Mouse (Mus musculus) neural tube, embryonic 12.5 days (tissue): ENCODE results near the gene Pepd. TPM values are rescaled to one million over a fixed set of nuclear protein-coding genes. Genes with fewer than 3 reads are reported as not detected.

Source experiments
- ATAC-seq: fragments of 200-750 bp; cut with Nextera tagmentation; 2 replicates; pipeline ENCODE4 v1.8.0; 2017; ENCODE audit warnings: low read depth, mild to moderate bottlenecking, moderate TSS enrichment, moderate library complexity; ENCODE audit not compliant: low FRiP score
- H3K27ac ChIP-seq: fragments of 300-500 bp; sonication (generic); 2 replicates; pipeline ENCODE4 v1.5.1; 2016
- H3K27me3 ChIP-seq: fragments of 300-500 bp; sonication (generic); replicated peaks from 2 replicates; pipeline ENCODE4 v1.6.1; 2016; ENCODE audit warnings: mild to moderate bottlenecking
- H3K36me3 ChIP-seq: fragments of 300-500 bp; sonication (generic); 2 replicates; pipeline ENCODE4 v1.6.1; 2016; ENCODE audit warnings: mild to moderate bottlenecking
- H3K4me1 ChIP-seq: fragments of 300-500 bp; sonication (generic); 2 replicates; pipeline ENCODE4 v1.6.1; 2016
- H3K4me2 ChIP-seq: fragments of 300-500 bp; sonication (generic); replicated peaks from 2 replicates; pipeline ENCODE4 v1.6.1; 2016; ENCODE audit warnings: mild to moderate bottlenecking
- H3K4me3 ChIP-seq: fragments of 300-500 bp; sonication (generic); 2 replicates; pipeline ENCODE4 v1.5.1; 2016
- H3K9ac ChIP-seq: fragments of 300-500 bp; sonication (generic); 2 replicates; pipeline ENCODE4 v1.6.1; 2016; ENCODE audit warnings: mild to moderate bottlenecking
- H3K9me3 ChIP-seq: fragments of 300-500 bp; sonication (generic); 2 replicates; pipeline ENCODE4 v1.6.1; 2016; ENCODE audit warnings: mild to moderate bottlenecking
- WGBS: fragments of 180-500 bp; shearing (Covaris S2); methylation state at CpG from one replicate; pipeline ENCODE4 v1.1.7; 2016; 5-methylcytosine and 5-hydroxymethylcytosine counted together
- polyA plus RNA-seq: library from polyadenylated mRNA; unstranded; fragments of >200 nt; fragmentation: Nextera tagmentation; extraction: Ambion mirVana; gene quantifications from 2 replicates; pipeline ENCODE4 v1.2.1, GENCODE M21; 2016

Gene Pepd
- polyA plus RNA-seq, 1 experiment from 2014 or later: 67.1 TPM

DNA sequence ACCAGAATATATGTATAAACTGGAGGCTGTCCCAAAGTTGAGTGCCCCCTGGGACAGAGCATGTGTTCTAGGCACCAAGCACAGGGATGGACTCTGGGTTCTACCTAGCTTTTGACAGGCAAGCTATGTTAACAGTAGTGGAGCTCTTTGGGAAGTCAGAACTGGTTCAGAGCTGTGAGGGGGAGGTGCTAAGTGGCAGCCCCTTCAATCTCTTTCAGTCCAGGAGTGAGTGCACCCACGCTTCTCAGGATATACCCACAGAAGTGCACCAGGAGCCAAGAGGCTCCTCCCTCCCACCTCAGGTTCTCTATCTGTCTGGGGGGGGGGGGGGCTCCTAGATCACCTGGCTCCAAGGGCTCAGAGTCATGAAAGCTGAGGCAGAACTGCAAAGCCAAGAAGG, 112.2 kb downstream of the Pepd start:
- H3K27ac ChIP-seq: no peak overlapping the region
- H3K9ac ChIP-seq: no peak overlapping the region
- no peaks in the 10 kb centered on the region for H3K36me3 ChIP-seq
- no peak for ATAC-seq
- H3K27me3 ChIP-seq: no peaks in the 10 kb centered on the region
- H3K9me3 ChIP-seq: no peaks in the 10 kb centered on the region
- WGBS: 89% methylated on average over 1 of the region's 1 CpGs
- no peak overlapping the region for H3K4me2 ChIP-seq
- H3K4me1 ChIP-seq: no peaks in the 10 kb centered on the region
- no peak overlapping the region for H3K4me3 ChIP-seq

DNA sequence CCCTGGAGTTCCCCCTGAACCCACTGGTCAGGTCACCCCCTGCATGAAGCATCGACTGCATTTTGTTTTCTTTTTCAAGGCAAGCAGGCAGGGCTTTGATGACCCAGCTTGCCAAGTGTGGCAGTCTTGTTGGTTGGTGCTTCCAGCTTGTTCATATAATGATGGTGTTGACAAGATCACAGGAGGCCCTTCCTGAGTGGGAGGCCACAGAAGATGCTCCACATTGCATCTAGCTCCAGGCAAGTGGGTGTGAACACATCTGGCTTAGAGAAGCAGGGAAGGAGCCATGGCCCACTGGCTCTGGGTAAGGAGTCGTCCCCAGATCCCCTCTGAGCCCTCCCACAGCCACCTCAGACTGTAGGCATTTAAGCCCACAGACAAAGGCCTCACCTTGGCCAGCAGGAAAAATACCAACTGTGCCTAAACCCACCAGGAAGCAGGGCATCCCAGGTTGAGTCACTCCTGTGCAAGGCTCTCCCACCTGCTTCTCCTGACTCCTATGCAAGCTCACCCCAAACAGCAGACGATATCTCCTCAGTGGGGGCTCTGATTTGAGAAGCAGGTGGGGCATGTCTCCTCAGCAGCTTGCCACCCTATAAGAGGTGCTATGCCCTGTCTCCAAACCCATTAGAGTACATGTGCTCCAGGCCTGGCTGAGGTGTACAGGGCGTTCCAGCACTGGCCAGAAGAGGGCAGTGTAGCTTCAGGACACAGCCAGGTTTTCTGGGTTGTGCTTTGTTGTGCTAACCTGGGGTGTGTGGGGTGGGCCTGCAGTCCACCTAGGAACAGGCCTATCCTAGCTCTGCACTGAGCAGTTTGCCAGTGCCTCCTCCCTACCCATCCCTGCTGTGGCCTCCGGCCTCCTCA, 113.5 kb downstream of the Pepd start:
- no peak overlapping the region for H3K4me3 ChIP-seq
- H3K27me3 ChIP-seq: no peaks in the 10 kb centered on the region
- no peak overlapping the region for H3K4me2 ChIP-seq
- no peak overlapping the region for H3K9ac ChIP-seq
- no peaks in the 10 kb centered on the region for H3K36me3 ChIP-seq
- H3K4me1 ChIP-seq: no peaks in the 10 kb centered on the region
- peak; percentile 51; the same call in 1 of the 2 replicates for ATAC-seq
- WGBS: 41% methylated on average over 5 of the region's 5 CpGs
- H3K27ac ChIP-seq: no peak overlapping the region
- no peaks in the 10 kb centered on the region for H3K9me3 ChIP-seq

- no peak overlapping the region for H3K9ac ChIP-seq
- H3K4me1 ChIP-seq: no peaks in the 10 kb centered on the region
- no peak overlapping the region for H3K4me2 ChIP-seq
- H3K4me3 ChIP-seq: no peak overlapping the region
- 78% methylated on average over 4 of the region's 4 CpGs for WGBS
- no peaks in the 10 kb centered on the region for H3K27me3 ChIP-seq
- no peak overlapping the region for H3K27ac ChIP-seq
- no peak for ATAC-seq
- no peaks in the 10 kb centered on the region for H3K36me3 ChIP-seq
- H3K9me3 ChIP-seq: no peaks in the 10 kb centered on the region
Measured at GRCm38 (mm10) chr7:35026276-35026630, 114.1 kb downstream of the Pepd start.

DNA sequence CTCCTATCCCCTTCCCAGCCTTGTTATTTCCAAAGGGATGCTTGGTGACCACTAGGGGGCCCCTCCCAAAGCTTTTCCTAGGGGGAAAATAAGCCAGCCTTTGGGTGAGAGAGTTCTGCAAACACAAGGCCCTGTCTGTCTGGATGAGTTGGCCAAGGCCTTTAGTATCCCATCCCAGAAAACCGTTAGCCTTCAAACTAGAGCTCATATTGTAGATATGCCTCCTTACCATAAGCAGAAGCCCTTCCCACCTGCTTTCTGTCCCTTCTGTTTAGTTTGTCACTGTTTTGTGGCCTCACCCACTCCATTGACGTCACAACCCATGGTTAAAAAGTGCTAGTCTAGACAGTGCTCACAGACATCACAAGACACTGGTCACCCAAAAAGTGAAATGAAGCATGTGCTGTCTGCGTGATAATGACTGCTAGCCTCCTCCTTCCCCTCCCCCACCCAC, 114.7 kb downstream of the Pepd start:
- no peaks in the 10 kb centered on the region for H3K4me1 ChIP-seq
- H3K9ac ChIP-seq: no peak overlapping the region
- no peaks in the 10 kb centered on the region for H3K9me3 ChIP-seq
- WGBS: 77% methylated on average over 3 of the region's 3 CpGs
- no peaks in the 10 kb centered on the region for H3K27me3 ChIP-seq
- no peak for ATAC-seq
- no peaks in the 10 kb centered on the region for H3K36me3 ChIP-seq
- H3K4me3 ChIP-seq: no peak overlapping the region
- H3K4me2 ChIP-seq: no peak overlapping the region
- no peak overlapping the region for H3K27ac ChIP-seq

DNA sequence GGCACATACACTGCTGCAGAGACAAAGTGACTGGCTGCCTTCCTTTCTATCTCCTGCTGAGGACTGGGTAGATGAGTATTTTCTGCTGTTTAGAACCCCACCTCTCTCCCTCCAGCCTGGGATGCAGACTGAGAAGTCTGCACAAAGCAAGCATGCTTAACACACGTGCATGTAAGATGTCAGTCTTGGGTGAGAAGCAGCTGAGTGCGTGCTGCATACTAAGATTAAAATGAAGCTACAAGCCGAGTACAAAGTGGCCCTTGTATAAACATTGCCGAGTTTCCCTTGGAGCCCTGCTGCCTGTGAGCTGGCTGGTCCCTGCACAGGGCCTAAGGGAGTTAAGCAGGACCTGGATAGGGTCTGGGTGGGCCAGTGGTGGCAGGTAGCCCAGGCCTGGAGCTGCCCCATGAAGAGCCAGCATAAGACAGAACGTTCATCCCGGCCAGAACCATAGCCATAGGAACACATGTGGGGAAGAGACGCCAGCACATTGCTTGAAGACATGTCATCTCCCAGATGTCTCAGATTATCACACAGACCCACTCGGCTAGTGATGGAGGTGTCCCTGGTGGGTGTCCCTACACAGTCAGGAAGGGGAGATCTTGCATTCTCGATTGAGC, 115.7 kb downstream of the Pepd start:
- Histone ChIP-seq H3K27ac (no peak overlapping the region), H3K4me1 (no peaks in the 10 kb centered on the region), H3K4me2 (no peak overlapping the region), H3K4me3 (no peak overlapping the region), H3K36me3 (no peaks in the 10 kb centered on the region; the same call in 1 of the 2 replicates), H3K27me3 (no peaks in the 10 kb centered on the region), H3K9ac (0 out of 2 replicates have a peak overlapping the region, but pooled peaks have one; percentile 26), H3K9me3 (no peaks in the 10 kb centered on the region)
- ATAC-seq: no peak
- WGBS: 86% methylated on average over 9 of the region's 9 CpGs

DNA sequence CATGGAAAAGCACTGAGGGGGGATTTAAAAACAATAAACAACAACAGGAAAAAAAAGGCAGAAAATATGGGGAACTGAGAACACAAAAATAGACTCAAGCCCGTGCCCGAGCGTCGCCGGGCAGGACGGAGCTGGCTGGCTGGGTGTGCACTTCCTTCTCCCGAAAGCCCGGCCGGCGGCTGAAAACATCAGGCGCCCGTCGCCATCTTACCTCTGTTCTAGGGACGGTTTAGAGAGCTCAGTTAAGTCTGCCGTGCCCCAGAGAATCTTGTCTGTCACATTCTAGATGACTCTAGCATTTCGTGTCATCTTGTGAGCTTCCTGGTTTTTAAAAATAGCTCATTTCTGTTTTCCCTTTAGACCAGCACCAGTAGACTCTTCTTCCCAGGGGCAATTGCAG, 116.4 kb downstream of the Pepd start:
- no peak for ATAC-seq
- H3K27me3 ChIP-seq: no peaks in the 10 kb centered on the region
- no peaks in the 10 kb centered on the region for H3K9me3 ChIP-seq
- no peak overlapping the region for H3K9ac ChIP-seq
- no peak overlapping the region for H3K4me2 ChIP-seq
- no peaks in the 10 kb centered on the region; the same call in 1 of the 2 replicates for H3K36me3 ChIP-seq
- H3K27ac ChIP-seq: no peak overlapping the region
- WGBS: 90% methylated on average over 16 of the region's 16 CpGs
- no peaks in the 10 kb centered on the region for H3K4me1 ChIP-seq
- no peak overlapping the region for H3K4me3 ChIP-seq

- WGBS: 88% methylated on average over 5 of the region's 5 CpGs
Measured at GRCm38 (mm10) chr7:35029228-35029627, 117.0 kb downstream of the Pepd start.

GRCm38 (mm10) chr7:35029648-35030047, 117.5 kb downstream of the Pepd start:
- H3K9me3 ChIP-seq: no peaks in the 10 kb centered on the region
- 87% methylated on average over 3 of the region's 3 CpGs for WGBS
- no peak for ATAC-seq
- H3K4me3 ChIP-seq: no peak overlapping the region
- peaks cover 3% of the 10 kb centered on the region; the same call in 1 of the 2 replicates for H3K4me1 ChIP-seq
- no peak overlapping the region for H3K9ac ChIP-seq
- H3K27ac ChIP-seq: no peak overlapping the region
- peaks cover 1% of the 10 kb centered on the region; the same call in 1 of the 2 replicates for H3K36me3 ChIP-seq
- no peak overlapping the region for H3K4me2 ChIP-seq
- H3K27me3 ChIP-seq: no peaks in the 10 kb centered on the region

More at GRCm38 (mm10) chr7:35029228-35029627, 117.0 kb downstream of the Pepd start:
- Histone ChIP-seq H3K36me3 (no peaks in the 10 kb centered on the region; the same call in 1 of the 2 replicates), H3K4me3 (no peak overlapping the region), H3K9ac (no peak overlapping the region), H3K27me3 (no peaks in the 10 kb centered on the region), H3K27ac (no peak overlapping the region), H3K9me3 (no peaks in the 10 kb centered on the region), H3K4me2 (no peak overlapping the region), H3K4me1 (no peaks in the 10 kb centered on the region)
- no peak for ATAC-seq

DNA sequence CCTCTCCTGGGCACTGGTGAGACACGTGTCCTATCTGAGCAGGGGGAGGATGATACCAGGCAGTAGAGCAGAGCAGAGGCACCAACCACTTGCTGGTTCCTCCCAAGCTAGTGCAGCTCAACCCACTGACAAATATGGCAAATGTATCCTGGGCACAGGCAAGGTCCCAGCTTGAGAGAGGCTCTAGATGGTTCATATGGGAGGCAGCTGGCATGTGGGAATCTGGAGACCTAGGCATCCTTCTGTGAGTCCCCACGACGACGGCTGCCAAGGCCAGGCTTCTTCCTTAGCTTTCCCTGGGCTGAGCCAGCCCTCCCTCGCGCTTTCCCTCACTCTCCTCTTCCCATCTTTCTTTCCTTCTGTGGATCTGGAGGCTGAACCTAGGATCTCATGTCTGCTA, 118.4 kb downstream of the Pepd start:
- Histone ChIP-seq H3K27me3 (no peaks in the 10 kb centered on the region), H3K9me3 (no peaks in the 10 kb centered on the region), H3K4me2 (no peak overlapping the region), H3K36me3 (peaks cover 4% of the 10 kb centered on the region; the same call in 1 of the 2 replicates), H3K4me3 (no peak overlapping the region), H3K4me1 (peaks cover 12% of the 10 kb centered on the region), H3K9ac (no peak overlapping the region), H3K27ac (no peak overlapping the region)
- no peak for ATAC-seq
- 90% methylated on average over 6 of the region's 6 CpGs for WGBS

- no peak overlapping the region for H3K4me3 ChIP-seq
- 34% methylated on average over 6 of the region's 6 CpGs for WGBS
- peaks cover 21% of the 10 kb centered on the region for H3K4me1 ChIP-seq
- H3K27me3 ChIP-seq: no peaks in the 10 kb centered on the region
- H3K9me3 ChIP-seq: no peaks in the 10 kb centered on the region
- no peak overlapping the region for H3K9ac ChIP-seq
- peaks cover 9% of the 10 kb centered on the region; the same call in 1 of the 2 replicates for H3K36me3 ChIP-seq
- ATAC-seq: no peak
- H3K4me2 ChIP-seq: no peak overlapping the region
- H3K27ac ChIP-seq: 0 out of 2 replicates have a peak overlapping the region, but pooled peaks have one; percentile 27
Measured at GRCm38 (mm10) chr7:35035141-35035553, 123.0 kb downstream of the Pepd start.

DNA sequence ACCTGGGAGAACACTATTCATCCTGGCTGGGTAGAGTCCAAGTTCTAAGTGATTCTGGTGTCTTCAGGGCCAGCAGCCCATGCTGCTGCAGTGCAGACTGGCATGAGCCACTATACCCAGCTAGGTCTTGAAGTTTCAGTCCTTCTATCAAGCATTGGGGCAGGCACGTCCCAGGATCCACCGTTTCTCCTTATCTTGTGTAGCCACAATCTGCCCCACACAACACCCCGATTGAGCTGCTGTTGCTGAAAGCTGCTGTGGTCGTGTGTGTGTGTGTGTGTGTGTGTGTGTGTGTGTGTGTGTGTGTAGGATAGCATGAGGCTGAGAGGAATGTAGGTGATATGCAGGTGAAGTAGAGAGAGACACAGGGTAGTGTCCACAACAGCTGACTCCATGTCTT, 123.4 kb downstream of the Pepd start:
- Histone ChIP-seq H3K27me3 (no peaks in the 10 kb centered on the region), H3K27ac (0 out of 2 replicates have a peak overlapping the region, but pooled peaks have one; percentile 27), H3K9ac (no peak overlapping the region), H3K4me3 (no peak overlapping the region), H3K9me3 (no peaks in the 10 kb centered on the region), H3K36me3 (peaks cover 12% of the 10 kb centered on the region), H3K4me2 (no peak overlapping the region), H3K4me1 (peaks cover 21% of the 10 kb centered on the region)
- WGBS: 89% methylated on average over 4 of the region's 4 CpGs
- no peak for ATAC-seq

- Histone ChIP-seq H3K27me3 (no peaks in the 10 kb centered on the region), H3K27ac (0 out of 2 replicates have a peak overlapping the region, but pooled peaks have one; percentile 12), H3K9ac (no peak overlapping the region), H3K36me3 (peaks cover 19% of the 10 kb centered on the region), H3K4me1 (peaks cover 21% of the 10 kb centered on the region), H3K4me2 (no peak overlapping the region), H3K9me3 (no peaks in the 10 kb centered on the region), H3K4me3 (no peak overlapping the region)
- 59% methylated on average over 5 of the region's 5 CpGs for WGBS
- ATAC-seq: 0 out of 2 replicates have a peak, but pooled peaks have one; percentile 13
Measured at GRCm38 (mm10) chr7:35036266-35036731, 124.1 kb downstream of the Pepd start.
